In the genomic region with DNA sequence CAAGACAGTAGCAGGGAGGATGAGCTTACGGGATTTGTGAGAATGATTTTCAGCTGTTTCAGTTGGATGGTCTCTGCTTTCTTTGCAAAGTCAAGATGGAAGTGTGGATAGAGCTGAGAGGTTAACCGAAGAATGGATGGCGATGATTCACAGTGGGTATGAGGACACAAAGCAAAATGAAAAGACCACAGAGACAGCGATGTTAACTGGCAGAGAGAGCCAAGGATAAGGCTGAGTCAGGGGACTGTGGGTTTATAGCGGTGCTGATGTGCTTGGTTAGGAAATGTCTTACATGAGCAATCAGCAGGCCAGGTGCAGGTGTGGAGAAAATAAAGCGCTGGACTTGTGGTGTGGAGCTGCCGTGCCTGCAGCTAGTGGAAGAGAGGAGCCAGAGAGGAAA, we compare ENCODE assay signal across 19 mouse cellular contexts.
"Had no signal": no experiment of that assay in that cellular context is flagged by ENCODE, and none has a peak within 500 bp of the region (broad histone marks: within the 10 kb centered on the region; RNA-seq: fewer than 3 reads in every experiment).

No protein-coding gene starts in this region.

- H3K36me3 ChIP-seq: midbrain, embryonic 10.5 days; midbrain, embryonic 12.5 days; neural tube, embryonic 13.5 days; neural tube, embryonic 15.5 days had no signal

- H3K27ac ChIP-seq: midbrain, embryonic 10.5 days; midbrain, embryonic 12.5 days; neural tube, embryonic 13.5 days; neural tube, embryonic 15.5 days had no signal

- ATAC-seq: midbrain, embryonic 16.5 days had no signal

- H3K4me1 ChIP-seq: midbrain, embryonic 10.5 days; midbrain, embryonic 12.5 days; neural tube, embryonic 13.5 days; neural tube, embryonic 15.5 days had no signal

- H3K4me3 ChIP-seq: midbrain, embryonic 10.5 days; midbrain, embryonic 12.5 days; myocyte; neural tube, embryonic 13.5 days; neural tube, embryonic 15.5 days had no signal

- DNase-seq: lung, adult 18-20 months; lung, embryonic 14.5 days; lung, postnatal 10 days; lung, postnatal 4 days; midbrain, embryonic 14.5 days; retina, postnatal 1 day; right cerebral cortex, adult 18-20 months; right cerebral cortex, postnatal 25 days; right cerebral cortex, postnatal 4 days; spleen, adult 18-20 months; thymus, adult 2 months; thymus, postnatal 25 days; thymus, postnatal 4 days had no signal

- H3K4me2 ChIP-seq: lung, embryonic 14.5 days; midbrain, embryonic 12.5 days; neural tube, embryonic 13.5 days; neural tube, embryonic 15.5 days had no signal

- H3K9me3 ChIP-seq: midbrain, embryonic 10.5 days; midbrain, embryonic 12.5 days; neural tube, embryonic 13.5 days; neural tube, embryonic 15.5 days had no signal

- H3K27me3 ChIP-seq: midbrain, embryonic 12.5 days; neural tube, embryonic 13.5 days; neural tube, embryonic 15.5 days had no signal

- H3K9ac ChIP-seq: lung, embryonic 14.5 days; midbrain, embryonic 12.5 days; neural tube, embryonic 13.5 days; neural tube, embryonic 15.5 days had no signal
